Mouse (Mus musculus) CD4-positive, CD25-positive, alpha-beta regulatory T cell, adult 4 months (primary cell): Measurements from ENCODE around the gene Ccdc110. TPM values are rescaled to one million over a fixed set of nuclear protein-coding genes. Genes with fewer than 3 reads are reported as not detected.

Experiments
- ATAC-seq: one replicate; pipeline ENCODE4 v1.8.0; 2017
- polyA plus RNA-seq, 2 experiments: library from polyadenylated mRNA; unstranded; fragments of 100-300 nt; shearing (Covaris generic); gene quantifications; one replicate each; pipeline ENCODE4 v1.2.1; 2017

The Ccdc110 gene
- polyA plus RNA-seq, 2 experiments from 2014 or later, result not detected

- ATAC-seq, result no peak
Observed at GRCm38 (mm10) chr8:45986665-45987064, 52.2 kb downstream of the Ccdc110 start.

GRCm38 (mm10) chr8:45988189-45988588, 53.8 kb downstream of the Ccdc110 start:
- ATAC-seq, result no peak

GRCm38 (mm10) chr8:45990631-45991310, 56.4 kb downstream of the Ccdc110 start:
- no peak for ATAC-seq

Other genes with a start within 250 kb of the Ccdc110 start
- not detected for gene Pdlim3, start 49.2 kb upstream of the Ccdc110 start, polyA plus RNA-seq
- 1 to 10 TPM; 1.9 to 3.2 TPM for gene 1700029J07Rik, start 40.6 kb downstream of the Ccdc110 start, polyA plus RNA-seq
- 10 to 100 TPM; 72.1 to 78.7 TPM for gene Ufsp2, start 40.9 kb downstream of the Ccdc110 start, polyA plus RNA-seq
- gene Lrp2bp, start 64.7 kb downstream of the Ccdc110 start, polyA plus RNA-seq, result 1 to 10 TPM in 1 of 2 experiments, under 1 TPM in 1; 0.22 to 1.4 TPM
- 10 to 100 TPM; 13.0 to 15.2 TPM for gene Ankrd37, start 71.1 kb downstream of the Ccdc110 start, polyA plus RNA-seq
- 10 to 100 TPM; 28.6 to 35.0 TPM for gene Cfap97, start 217.2 kb downstream of the Ccdc110 start, polyA plus RNA-seq
- 1 to 10 TPM; 6.0 to 7.5 TPM for gene Snx25, start 217.5 kb downstream of the Ccdc110 start, polyA plus RNA-seq